Mouse (Mus musculus): ENCODE results near the gene Parp14.
"Not testable (repeated sequence)": the region's sequence is repeated elsewhere in the genome, so short reads cannot be mapped to it uniquely, and the experiment has no call there.

Parp14 gene

GRCm38 (mm10) chr16:35871048-35871851 lies at the start of gene Parp14:
Parp14 (minus strand) TSS chr16:35871544.
- in situ Hi-C loops (cut with MboI, MseI), result loop anchor here (5.0 kb wide), 2 partner anchors 61 to 66 kb away; partner anchors contain the start of genes Dtx3l (in 1 of the 2) and Parp9 (in 1 of the 2)

GRCm38 (mm10) chr16:35918721-35919543 lies 47.6 kb upstream of the Parp14 start:
- in situ Hi-C loops (cut with MboI, MseI), result no loop called here

- in situ Hi-C loops (cut with MboI, MseI), result no loop called here
Observed at GRCm38 (mm10) chr16:35914301-35914700, 43.0 kb upstream of the Parp14 start.

- in situ Hi-C loops (cut with MboI, MseI), result no loop called here
Observed at GRCm38 (mm10) chr16:35913526-35913925, 42.2 kb upstream of the Parp14 start.

DNA sequence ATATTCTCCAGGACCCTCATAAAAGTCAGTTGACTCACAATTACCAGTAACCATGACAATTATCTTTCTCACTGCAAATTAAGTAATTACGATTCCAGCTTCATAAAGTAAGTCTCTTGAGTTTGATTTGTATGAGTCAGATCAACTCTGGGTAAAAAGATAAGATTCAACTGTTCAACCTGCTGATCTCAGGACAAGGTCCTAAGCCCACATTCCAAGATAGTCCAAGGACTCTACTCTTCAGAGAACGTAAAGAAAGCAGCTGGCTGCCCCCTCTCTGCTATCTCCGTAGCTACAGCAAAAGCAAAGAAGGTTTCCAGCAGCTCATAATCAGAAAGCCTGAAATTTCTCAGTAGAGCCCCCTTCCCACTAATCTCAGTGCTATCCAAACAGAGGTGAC lies 40.1 kb upstream of the Parp14 start:
- in situ Hi-C loops (cut with MboI, MseI), result no loop called here

DNA sequence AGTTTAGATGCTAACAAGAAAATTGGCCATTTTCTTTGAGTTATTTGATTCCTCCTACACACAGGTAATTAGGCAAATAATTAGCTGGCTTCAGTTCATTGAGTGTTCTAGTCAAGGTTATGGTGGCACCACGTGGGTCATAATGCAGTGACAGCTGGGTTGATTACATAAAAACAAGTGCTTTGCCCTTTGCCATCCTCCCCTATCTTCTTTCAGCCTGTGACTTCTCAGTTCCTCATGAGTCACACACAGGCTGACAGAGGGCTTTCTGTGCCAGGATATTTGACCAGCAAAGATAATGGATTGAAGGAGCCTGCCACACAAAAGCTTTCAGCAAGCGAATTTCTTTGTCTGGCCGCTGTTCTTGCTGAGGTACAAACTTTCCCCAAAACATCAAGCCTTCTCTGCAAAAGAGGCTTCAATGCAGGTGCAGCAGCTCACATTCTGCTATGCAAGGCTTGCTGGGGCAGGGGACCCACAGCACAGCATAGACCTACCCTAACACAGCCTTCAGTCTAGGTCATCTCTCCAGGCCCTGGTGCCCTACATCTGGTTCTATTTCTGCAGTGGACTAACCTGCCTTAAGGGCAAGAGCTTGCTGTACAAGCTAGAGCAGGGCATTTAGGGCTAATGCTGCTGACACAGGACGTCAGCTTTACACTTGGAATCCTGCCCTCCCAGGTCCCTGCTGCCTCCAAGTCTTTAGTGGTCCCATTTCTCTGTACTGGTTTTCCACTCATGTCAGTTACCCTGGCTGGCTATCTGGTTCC lies 36.3 kb upstream of the Parp14 start:
- in situ Hi-C loops (cut with MboI, MseI), result no loop called here

DNA sequence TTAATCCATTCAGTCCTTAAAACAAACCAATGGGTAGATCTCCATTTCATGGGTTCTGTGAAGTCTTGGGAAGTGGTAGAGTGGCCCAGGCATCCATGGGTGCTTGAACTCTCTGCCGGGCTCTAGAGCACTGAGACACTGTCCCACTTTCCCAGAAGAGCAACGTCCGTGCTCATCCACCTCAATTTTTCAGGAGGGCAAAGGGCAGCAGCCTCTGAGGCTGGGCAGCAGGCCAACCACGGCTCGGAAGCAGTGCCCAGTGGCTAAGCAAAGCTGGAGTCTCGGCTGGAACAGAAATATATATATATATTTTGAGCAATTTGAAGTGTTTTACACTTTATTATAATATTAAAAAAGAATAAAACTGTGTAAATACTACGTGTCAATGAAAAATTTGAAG lies 35.5 kb upstream of the Parp14 start:
- in situ Hi-C loops (cut with MboI, MseI), result no loop called here

GRCm38 (mm10) chr16:35905819-35906485 lies 34.6 kb upstream of the Parp14 start:
- in situ Hi-C loops (cut with MboI, MseI), result no loop called here

DNA sequence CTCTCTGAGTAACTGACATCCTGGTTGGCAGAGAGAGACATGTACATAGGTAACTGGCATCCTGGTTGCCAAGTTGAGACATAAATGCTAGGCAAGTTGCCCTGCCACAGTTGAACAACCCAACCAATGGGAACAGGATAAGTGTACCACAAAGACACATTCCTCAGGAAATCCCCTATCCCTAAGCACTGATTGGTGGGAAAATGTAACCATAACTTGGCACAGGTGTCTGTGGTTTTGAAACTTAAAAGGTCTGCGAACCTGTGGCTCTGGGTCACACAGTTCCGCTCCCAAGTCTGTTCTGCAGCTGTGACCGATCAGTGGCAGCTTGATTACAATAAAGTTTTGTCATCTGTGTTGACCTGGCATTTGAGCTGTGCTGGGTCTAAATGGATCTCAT lies 34.0 kb upstream of the Parp14 start:
- in situ Hi-C loops (cut with MboI, MseI), result no loop called here

DNA sequence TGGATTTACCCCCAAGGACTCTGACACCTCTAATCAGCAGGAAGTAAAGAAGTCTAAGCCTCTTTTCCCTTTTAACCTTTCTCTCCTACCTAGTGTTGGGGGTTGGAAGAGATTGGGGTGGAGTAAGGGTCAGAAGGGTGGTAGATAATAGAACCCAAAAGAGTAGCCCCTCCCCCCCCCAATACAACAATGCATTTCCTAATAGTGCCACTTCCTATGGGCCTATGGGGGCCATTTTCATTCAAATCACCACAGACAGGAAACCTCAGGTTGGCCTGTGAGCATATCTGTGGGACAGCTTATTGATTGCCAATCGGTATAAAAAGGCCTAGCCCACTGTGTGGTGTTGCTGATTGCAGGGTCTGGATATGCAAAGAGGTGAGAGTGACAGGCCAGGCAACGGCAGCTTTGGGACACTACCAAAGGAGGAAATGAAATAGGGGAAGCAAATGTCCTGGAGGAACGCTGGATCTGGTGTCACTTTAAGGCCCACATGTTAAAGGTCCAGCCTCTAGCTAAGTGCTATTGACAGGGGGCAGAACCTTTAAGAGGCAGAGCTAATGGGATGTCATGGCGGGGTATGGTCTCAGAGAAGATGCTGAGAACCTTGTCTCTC lies 32.9 kb upstream of the Parp14 start:
- in situ Hi-C loops (cut with MboI, MseI), result no loop called here

- in situ Hi-C loops (cut with MboI, MseI), result no loop called here
Observed at GRCm38 (mm10) chr16:35903014-35903640, 31.8 kb upstream of the Parp14 start.

DNA sequence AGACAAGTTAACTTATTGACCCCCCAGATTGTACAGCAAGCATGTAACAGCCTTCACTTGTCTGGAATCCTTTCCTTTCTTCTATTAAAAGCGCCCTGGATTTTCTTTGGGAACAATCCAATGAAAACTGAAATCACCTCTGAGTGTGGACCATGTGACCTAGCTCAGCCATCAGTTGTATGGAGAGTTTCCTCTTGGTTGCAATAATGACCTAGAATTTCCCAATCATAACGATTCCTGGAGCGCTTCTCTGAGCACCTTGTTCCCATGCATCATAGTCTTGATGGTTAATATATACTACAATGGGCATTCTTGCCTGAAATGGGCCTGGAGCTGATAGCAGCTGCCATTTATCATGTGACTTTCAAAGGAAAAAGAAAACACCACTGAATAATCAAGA lies 29.2 kb upstream of the Parp14 start:
- in situ Hi-C loops (cut with MboI, MseI), result no loop called here

- in situ Hi-C loops (cut with MboI, MseI), result no loop called here
Observed at GRCm38 (mm10) chr16:35894997-35895396, 23.7 kb upstream of the Parp14 start.

DNA sequence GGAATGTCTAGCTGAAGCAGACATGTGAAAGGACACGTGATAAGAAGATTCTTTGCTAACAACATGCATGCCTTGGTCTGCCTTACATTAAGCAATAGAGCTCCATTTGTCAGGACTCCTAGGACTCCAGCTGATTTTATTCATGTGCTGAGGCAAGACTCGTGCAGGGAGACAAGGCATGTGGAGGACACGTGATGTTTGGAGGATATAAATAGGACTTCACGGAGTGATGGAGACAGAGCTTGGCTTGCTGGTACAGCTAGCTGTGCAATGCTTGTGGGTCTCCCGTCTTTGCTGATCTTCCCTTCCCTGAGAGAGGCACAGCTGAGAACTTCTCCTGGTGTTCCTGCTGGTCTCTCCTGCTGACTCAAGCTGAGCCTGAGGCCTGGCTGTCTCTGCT lies 20.3 kb upstream of the Parp14 start:
- in situ Hi-C loops (cut with MboI, MseI), result not testable (repeated sequence)

DNA sequence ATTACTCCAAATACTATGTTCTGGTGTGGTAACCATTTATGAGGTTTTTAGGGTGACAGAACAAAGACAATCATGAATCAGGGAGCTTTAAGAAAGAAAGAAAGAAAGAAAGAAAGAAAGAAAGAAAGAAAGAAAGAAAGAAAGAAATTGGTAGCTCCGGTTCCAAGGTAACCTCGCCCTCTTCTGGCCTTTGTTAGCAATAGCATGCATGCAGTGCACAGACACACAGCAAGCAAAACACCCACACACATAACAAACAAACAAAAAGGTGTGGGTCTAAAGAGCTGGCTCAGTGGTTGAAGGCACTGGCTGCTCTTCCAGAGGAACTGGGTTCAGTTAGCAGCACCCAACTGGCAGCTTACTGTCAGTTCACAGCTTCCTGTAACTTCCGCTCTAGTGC lies 19.3 kb upstream of the Parp14 start:
- in situ Hi-C loops (cut with MboI, MseI), result no loop called here

DNA sequence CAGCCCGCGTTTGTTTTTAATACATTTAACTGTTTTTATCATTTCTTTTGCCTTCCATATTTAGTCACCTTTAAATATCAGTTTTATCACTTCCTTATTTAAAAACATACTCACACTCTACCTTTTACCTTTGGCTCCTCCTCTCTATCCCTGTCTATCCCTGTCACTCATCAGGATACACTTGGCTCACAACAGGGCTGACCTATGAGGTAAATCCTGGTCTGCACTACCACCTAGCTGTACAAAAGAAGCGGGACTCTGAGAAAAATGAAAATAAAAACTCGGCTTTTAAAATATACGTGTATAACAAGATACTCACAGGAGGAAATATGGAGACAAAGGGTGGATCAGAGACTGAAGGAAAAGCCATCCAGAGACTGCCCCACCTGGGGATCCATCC lies 17.6 kb upstream of the Parp14 start:
- in situ Hi-C loops (cut with MboI, MseI), result no loop called here

- in situ Hi-C loops (cut with MboI, MseI), result no loop called here
Observed at GRCm38 (mm10) chr16:35888174-35888573, 16.8 kb upstream of the Parp14 start.

GRCm38 (mm10) chr16:35874416-35874815 lies 3.1 kb upstream of the Parp14 start:
- in situ Hi-C loops (cut with MboI, MseI), result loop anchor here (5.0 kb wide), 2 partner anchors 58 to 63 kb away; partner anchors contain the start of genes Dtx3l (in 1 of the 2) and Parp9 (in 1 of the 2)

- in situ Hi-C loops (cut with MboI, MseI), result loop anchor here (5.0 kb wide), 2 partner anchors 60 to 65 kb away; partner anchors contain the start of genes Dtx3l (in 1 of the 2) and Parp9 (in 1 of the 2)
Observed at GRCm38 (mm10) chr16:35872410-35873006, 1.2 kb upstream of the Parp14 start.

DNA sequence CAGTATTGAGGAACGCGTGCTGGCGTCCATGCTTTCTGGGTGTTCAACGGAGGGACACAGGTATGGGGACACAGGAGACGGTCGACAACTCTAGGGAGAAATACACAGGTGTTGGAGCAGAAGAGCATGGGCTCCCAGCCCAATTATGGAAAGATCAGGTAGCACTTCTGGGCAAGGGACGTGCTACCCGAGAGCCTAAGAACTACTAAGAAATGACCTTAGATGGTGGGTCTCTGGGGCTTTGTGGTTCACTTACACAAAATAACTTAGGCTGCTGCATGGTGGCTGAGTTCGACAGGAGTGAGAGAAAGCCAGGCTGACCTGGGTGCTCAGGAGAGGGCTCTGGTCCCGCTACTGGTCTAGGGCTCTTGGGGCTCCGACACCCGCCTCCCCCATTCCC lies 554 bp upstream of the Parp14 start:
- in situ Hi-C loops (cut with MboI, MseI), result loop anchor here (5.0 kb wide), 2 partner anchors 60 to 65 kb away; partner anchors contain the start of genes Dtx3l (in 1 of the 2) and Parp9 (in 1 of the 2)
